Mouse (Mus musculus) brain, embryonic 14.5 days (tissue): ENCODE results near the gene Mylk2. TPM values are rescaled to one million over a fixed set of nuclear protein-coding genes. Genes with fewer than 3 reads are reported as not detected.

Source experiments
- DNase-seq: peaks from one replicate; pipeline ENCODE4 v3.0.0-alpha.2; 2011; ENCODE audit warnings: low read depth
- CTCF ChIP-seq: fragments of 200-500 bp; IDR thresholded peaks from 2 replicates; pipeline ENCODE4 v1.5.1; 2012; ENCODE audit warnings: inconsistent platforms, mild to moderate bottlenecking, moderate library complexity, borderline replicate concordance; ENCODE audit not compliant: insufficient read depth, insufficient read length; ENCODE audit errors: extremely low read depth
- POLR2A ChIP-seq: fragments of 200-500 bp; IDR thresholded peaks from 2 replicates; pipeline ENCODE4 v1.6.1; 2012; ENCODE audit warnings: mild to moderate bottlenecking, inconsistent platforms, borderline replicate concordance; ENCODE audit not compliant: poor library complexity, insufficient read depth, insufficient read length, severe bottlenecking; ENCODE audit errors: extremely low read depth
- polyA plus RNA-seq: library from polyadenylated mRNA; depleted of rRNA; stranded (reverse); fragments of >200 nt; gene quantifications from 2 replicates; pipeline ENCODE4 v1.2.3, GENCODE M21; 2012

Gene Mylk2
- polyA plus RNA-seq, 1 experiment: not detected

DNA sequence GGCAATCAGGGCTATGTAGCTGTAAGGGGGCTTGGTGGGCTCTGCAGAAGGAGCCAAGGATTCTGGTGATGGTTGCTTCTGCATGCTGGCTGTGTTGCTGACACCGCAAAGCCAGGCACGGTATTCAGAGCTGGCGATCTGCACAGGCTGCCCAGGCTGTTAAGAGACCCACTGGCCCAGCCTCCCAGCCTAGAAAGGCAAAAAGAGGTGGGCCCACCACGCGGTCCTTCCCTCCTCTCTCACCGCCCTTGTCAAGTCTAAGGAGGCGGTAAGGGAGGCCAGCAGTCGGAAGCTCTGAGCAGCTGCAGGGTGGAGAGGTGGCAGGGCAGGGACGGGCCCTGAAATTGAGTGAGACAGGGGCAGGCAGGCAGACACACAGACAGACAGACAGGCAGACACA lies 21.9 kb downstream of the Mylk2 start, which contains the start of gene Foxs1:
Gene Foxs1 (minus strand): TSS at position 161 of the 400 bp plus-strand sequence.
- TF ChIP-seq CTCF: no peak
- TF ChIP-seq POLR2A: no peak
- peak; percentile 30 for DNase-seq

GRCm38 (mm10) chr2:152933614-152934013 lies 22.5 kb downstream of the Mylk2 start:
- TF ChIP-seq POLR2A (no peak), CTCF (peak; percentile 59)
- DNase-seq: peak; percentile 33

- DNase-seq: no peak
- no peak for TF ChIP-seq POLR2A
- TF ChIP-seq CTCF: peak; percentile 66
Measured at GRCm38 (mm10) chr2:152939846-152940245, 28.7 kb downstream of the Mylk2 start.

DNA sequence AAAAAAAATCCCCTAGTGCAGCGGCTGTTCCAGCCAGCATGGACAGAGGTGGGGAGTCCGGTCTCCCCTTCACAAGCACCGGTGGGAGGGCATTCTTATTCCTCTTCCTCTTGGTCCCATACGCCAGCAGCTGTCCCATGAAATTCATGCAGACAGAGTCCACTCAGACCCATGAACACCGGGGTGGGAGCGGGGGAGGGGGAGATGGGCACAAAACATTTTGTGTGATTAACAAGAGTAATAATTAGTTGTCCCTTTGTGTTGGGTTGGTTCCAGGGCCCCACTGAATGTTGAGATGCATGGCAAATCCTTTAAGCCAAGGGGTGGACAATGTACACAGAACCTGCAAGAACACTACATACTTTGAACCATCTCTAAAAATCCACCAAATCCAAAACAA lies 30.0 kb downstream of the Mylk2 start:
- no peak for DNase-seq
- TF ChIP-seq POLR2A (no peak), CTCF (no peak)

- TF ChIP-seq CTCF (no peak), POLR2A (no peak)
- no peak for DNase-seq
Measured at GRCm38 (mm10) chr2:152941776-152942175, 30.6 kb downstream of the Mylk2 start.

- peak; percentile 42 for DNase-seq
- TF ChIP-seq CTCF (no peak), POLR2A (no peak)
Measured at GRCm38 (mm10) chr2:152942898-152943515, 31.9 kb downstream of the Mylk2 start.

DNA sequence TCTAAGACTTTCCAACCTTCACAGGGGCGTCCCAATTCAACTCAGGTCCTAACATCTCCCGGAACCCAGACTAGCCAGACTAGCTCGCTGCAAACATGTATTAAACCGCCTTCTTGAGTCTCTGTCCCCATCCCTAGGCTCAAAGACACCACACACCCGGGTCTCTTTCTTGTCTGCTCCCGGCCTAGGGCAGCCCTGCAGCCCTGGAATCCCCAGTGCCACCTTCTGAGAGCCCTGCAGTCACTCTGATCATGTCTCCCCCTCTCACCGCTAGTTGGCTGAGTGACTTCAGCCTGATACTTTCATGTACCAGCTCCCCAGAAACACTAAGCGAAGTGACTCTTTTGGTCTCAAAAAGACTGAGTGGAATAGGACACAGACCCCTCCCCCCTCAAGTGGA lies 32.4 kb downstream of the Mylk2 start:
- peak; percentile 29 for DNase-seq
- TF ChIP-seq POLR2A (no peak), CTCF (peak; percentile 33; the same call in 1 of the 2 replicates)

DNA sequence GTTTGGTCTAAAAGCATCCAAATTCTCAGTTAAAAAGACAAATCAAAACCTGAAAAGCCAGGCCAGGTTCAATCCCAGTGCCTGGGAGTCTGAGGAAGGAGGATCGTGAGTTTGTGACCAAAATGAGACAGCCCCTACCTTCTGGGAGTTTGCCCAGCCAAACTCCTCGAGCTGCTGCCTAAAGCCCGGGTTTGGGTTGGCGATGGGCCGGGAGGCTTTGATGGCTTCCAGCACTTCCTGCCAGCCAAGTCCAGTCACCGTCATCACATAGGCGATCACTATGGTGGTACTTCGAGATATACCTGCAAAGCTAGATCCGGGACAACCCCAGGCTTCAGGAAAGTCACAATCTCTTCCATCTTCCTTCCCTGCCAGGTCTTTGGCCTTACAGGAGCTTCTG lies 32.9 kb downstream of the Mylk2 start:
- TF ChIP-seq CTCF: no peak
- no peak for DNase-seq

DNA sequence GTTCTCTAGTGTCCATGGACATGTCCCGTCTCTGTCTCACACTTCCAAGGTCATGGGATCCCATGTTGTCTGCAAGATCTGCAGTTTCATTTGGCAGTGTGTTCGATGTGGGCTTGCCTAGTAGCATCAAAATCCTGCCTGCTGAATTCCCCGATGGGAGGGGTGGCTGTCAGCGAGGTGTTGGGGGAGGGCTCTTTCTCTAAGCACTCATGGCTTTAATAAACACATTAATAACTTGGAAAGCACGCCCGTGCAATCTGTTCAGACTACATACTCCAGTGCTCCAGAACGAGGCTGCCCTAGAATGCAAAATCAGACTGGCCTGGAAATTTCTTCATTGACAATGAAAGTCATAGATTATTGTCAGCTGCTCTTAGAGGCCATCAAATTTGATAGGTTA lies 35.9 kb downstream of the Mylk2 start:
- no peak for TF ChIP-seq CTCF
- no peak for TF ChIP-seq POLR2A
- DNase-seq: peak; percentile 79

DNA sequence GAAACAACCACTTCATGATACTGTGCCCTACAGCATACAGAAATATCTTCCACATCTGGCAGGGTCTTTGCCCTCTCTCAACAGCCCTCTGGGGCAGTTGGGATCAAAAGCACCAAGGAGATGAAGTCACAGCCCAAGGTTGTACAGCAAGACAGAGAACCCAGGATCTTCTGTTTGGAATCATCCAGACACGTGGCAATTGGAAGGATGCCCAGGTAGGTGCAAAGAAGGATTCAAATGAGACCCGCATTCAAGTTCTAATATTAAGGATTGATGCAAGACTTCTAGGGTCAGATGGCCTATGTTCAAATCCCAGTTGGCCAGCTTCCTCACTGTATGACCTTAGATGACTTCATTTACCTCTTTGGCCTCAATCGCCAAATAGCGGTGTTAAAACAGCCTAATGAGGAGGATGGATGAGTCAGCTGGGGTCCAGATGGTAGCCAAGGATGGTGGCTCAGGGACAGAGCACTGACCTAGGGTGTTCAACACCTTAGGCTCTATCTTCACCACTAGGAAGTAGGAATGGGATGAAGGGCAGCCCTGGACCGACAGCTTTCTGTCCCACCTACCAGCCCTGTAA lies 37.4 kb downstream of the Mylk2 start:
- no peak for TF ChIP-seq POLR2A
- TF ChIP-seq CTCF: no peak
- DNase-seq: no peak

DNA sequence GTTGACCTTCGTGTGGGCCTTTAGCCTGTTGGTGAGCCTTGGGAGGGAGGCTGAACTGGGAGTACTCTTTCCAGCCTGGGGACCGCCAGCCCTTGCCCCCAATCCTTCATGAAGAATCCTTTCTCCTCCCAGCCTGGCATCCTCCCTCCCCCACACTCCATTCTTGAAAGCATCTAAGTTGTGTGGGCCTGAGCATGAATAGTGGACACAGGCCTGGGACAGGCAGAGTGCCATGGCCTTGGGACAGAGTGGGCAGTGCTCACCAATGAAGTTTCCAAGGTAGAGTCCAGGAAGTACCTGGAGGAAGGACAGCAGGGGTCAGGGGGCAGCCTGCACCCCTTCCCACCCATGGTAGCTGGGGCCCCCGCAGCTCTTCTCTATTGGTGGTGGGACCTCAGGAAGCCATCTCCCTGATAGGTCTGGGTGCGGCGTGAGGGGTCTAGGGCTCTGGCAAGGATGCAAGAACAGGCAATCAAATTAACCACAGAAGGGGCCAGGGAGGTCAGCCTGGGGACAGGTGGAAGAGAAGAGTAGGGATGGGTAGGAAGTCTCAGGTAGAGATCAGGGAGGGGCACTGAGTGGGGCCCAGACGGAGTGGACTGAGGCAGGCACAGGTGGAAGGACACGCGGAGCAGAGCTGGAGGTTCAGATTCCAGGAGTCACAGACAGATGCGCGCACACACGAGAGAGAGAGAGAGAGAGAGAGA lies 39.4 kb downstream of the Mylk2 start:
- TF ChIP-seq CTCF: no peak
- TF ChIP-seq POLR2A: no peak
- DNase-seq: no peak
